Mouse (Mus musculus) heart, adult 18-20 months (tissue): ENCODE data around the gene Nkap. TPM values are rescaled to one million over a fixed set of nuclear protein-coding genes. Genes with fewer than 3 reads are reported as not detected.
"Not testable (repeated sequence)": the region's sequence is repeated elsewhere in the genome, so short reads cannot be mapped to it uniquely, and the experiment has no call there.

Source experiments
- DNase-seq, 2 experiments: peaks; one replicate each; pipeline ENCODE4 v3.0.0; 2021 to 2022; ENCODE audit warnings: mixed read lengths in 1 of 2
- long read RNA-seq, 2 experiments: library from polyadenylated mRNA; stranded (forward); transcript quantifications; one replicate each; pipeline ENCODE4 v2.0.0; 2021
- total RNA-seq, 2 experiments: library from RNA; stranded (reverse); gene quantifications; 2 replicates each; pipeline ENCODE4 v1.2.3; 2021

The Nkap gene
- 10 to 100 TPM in 1 of 2 experiments, 1 to 10 TPM in 1; 9.8 to 11.6 TPM for total RNA-seq
- long read RNA-seq, experiment 1, full-length matches to known transcripts, result 20 of 23 reads
- long read RNA-seq, experiment 1, partial matches to known transcripts, result 2 of 23 reads
- long read RNA-seq, experiment 1, other reads (novel, unspliced or antisense), result 1 of 23 reads
- long read RNA-seq, experiment 2, full-length matches to known transcripts, result 3 of 5 reads
- long read RNA-seq, experiment 2, partial matches to known transcripts, result 0 of 5 reads
- long read RNA-seq, experiment 2, other reads (novel, unspliced or antisense), result 2 of 5 reads

DNA sequence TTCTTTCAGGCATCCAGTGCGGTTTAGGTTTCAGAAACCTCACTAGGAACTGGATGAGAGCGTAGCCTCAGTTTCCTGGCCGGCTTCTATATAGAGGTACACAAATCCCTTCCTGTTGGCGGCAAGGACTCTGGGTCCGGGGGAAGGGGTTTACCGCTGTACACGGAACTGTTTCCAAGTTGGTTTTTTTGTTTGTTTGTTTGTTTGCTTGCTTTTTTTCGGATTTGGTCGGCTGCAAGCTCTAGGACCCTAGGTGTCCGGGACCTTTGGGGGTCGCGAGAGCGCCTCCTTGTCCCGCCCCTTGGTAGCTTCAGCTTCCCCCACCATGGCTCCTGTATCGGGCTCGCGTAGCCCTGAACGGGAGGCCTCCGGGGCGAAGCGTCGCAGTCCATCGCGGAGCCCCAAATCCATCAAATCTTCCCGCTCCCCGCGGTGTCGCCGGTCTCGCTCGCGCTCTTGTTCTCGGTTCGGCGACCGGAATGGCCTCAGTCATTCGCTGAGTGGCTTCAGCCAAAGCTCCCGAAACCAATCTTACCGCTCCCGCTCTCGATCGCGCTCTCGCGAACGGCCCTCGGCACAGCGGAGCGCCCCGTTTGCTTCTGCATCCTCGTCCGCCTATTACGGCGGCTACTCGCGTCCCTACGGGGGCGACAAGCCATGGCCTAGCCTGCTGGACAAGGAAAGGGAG is at the start of gene Nkap:
Gene Nkap, plus strand, starts transcription at position 125 of the 688 bp plus-strand sequence.
- DNase-seq, result peak; percentile 73 to 83

DNA sequence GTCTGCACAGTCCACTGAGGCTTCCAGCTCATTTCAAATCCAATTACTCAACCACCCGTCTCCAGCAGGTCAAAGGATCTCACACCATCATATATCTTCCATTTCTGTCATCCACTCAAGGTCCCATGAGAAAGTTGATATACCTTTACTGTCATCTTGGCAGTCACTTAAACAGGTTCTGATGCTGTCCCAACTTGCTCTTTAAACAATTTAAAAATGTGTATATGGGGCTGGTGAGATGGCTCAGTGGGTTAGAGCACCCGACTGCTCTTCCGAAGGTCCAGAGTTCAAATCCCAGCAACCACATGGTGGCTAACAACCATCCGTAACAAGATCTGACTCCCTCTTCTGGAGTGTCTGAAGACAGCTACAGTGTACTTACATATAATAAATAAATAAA is 46.2 kb upstream of the Nkap start:
- not testable (repeated sequence) for DNase-seq

DNA sequence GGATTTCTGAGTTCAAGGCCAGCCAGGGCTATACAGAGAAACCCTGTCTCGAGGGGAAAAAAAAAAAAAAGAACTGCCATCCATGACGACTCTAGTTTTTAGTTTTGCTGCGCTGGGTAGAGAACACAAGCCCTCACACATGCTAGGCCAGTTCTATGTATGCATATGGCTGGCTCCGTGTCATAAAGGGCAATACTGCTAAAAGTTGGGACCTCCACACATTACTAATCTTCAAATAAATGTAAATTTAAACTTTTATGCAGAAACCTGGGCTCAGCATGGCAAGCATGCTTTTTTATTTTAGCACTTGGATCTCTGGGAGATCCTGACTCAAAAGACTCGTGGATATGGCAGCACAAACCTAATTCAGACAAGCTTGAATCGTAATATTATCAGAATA is 45.4 kb upstream of the Nkap start:
- DNase-seq, result no peak

DNA sequence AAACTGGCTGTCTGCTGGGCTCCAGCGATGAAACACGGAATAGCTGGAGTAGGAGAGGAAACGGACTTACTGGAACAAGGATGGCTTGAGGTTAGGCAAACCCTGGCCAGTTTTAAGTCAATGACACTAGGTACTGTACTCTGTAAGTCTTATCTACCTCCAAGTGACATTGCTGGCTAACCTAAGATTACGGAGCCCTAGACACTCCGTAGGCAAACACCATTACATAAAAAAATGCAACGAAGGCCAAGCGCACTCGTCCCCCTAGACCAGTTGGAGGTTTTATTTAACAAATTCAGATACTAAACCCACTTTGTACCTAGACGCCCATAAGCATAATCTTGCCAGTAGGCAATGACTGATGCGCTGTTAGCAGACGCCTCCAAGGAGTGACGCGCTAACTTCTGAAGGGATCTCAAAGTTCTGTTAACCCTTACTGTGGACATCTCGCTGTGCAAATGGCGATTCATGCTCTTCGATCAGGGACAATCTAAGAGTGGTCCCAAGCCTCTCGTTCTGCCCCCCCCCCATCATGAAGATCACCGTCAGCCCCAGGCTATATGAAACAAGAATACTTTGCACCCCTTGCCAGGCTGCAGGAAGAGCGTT is 42.2 kb upstream of the Nkap start:
- DNase-seq, result peak in 1 of 2 experiments; percentile 21

DNA sequence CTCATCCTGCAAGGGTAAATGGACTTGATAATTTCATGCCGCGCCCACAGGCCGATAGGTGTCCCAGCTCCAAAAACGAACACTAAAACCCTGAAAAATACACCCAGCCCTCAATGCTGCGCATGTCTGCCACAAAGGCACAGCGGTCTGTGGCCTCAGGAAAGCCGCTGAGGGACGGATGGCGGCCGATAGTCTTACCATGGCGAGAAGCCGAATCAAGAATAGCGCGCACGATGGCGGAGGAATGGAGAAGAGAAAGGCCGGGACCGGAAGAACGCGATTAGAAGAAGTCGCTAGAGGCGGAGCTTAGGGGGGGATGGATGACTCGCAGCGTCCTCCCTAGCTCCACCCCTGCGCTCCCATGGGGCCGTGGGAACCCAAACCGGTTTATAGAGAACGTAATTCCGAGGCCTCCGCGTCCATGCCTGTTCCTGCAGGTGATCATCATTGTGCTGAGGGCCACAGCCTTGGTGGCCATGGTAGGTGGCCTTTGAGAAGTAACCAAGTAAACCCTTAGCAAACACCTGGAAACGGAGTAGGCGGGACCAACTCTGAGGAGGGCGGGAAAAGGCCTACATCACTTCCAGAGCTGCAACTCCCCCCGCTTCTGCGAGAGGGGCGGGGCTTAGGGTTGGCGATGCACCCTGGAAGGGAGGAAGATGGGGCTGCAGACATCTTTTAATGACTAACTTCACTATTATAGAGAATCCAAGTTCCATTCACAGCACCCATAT is 41.5 kb upstream of the Nkap start, which contains the start of gene Rpl39:
Gene Rpl39, minus strand, starts transcription at position 476 of the 734 bp plus-strand sequence.
- peak; percentile 90 to 93 for DNase-seq

DNA sequence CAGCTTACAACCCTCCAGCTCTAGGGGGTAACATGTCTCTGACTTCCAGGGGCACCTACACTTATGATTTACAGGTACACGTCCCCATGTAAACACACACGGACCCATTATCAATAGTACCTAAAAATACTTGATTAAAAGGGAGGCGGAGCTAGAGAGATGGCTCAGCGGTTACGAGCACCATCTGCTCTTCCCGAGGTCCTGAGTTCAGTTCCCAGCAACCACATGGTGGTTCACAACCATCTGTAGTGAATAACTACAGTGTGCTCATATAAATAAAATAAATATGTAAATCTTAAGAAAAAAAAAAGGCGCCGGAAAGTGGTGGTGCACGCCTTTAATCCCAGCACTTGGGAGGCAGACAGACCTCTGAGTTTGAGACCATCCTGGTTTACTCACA is 40.9 kb upstream of the Nkap start:
- DNase-seq, result no peak

DNA sequence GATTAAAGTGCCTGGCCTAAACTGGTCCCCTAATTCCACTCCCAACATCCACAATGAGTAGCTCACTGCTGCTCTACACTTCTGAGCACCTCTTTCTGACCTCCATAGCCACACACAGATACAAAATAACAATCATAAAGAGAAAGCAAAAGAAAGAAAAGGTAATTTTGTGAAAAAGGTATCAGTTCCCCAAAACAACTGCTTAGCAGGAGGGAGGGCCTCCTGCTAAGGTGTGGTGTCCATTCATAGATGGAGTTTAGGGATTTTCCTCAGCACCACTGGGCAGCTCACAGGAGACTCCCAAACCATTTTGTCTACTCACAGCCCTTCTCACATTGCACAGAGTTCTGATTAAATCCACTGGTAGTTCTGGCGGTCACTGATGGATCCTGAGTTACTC is 37.8 kb upstream of the Nkap start:
- DNase-seq, result no peak

DNA sequence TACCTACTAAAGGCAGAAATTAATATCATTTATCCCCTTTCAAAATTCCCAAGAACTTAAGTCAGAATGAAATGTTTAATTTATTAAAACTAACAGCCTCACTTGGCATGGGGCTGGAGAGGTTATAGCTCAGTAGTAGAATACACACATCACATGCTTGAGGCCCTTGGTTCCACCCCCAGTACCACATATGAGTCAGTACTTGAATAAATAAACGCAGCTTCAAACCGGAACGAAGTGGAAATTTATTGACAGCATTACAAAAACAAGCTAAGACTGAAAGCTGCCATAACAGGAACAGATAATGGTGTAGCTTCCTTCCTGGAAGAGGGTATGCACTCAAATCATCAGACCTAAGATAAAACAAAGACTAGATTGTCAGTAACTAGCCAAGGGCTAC is 35.1 kb upstream of the Nkap start:
- DNase-seq, result no peak

DNA sequence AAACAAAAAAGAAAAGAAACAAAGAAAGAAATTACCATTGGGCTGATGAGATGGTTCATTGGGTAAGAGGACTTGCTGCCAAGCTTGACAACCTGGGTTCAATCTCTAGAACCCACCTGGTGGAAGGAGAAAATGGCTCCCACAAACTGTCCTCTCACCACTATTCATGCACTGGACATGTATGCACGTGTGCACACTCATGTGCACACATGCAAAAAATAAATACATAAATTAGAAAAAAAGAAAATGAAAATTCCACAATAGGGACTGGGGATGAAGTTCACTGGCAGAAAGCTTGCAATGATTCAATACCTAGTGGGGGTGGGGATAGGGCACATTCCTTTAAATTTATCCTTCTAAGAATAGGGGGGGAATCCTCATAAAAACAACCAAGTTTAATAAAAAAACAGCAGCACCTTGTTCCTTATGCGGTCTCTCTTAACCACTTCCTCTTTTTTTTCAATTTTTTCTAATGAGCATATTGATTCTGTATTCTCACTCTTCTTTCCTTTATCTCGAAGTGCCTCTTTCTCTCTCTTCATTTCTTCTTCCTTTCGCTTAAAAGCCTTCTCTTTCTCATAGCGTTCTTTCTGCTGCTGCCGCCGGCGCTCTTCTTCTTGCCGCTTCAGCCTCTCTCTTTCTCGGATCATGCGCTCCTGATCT is 31.4 kb upstream of the Nkap start:
- DNase-seq, result no peak

DNA sequence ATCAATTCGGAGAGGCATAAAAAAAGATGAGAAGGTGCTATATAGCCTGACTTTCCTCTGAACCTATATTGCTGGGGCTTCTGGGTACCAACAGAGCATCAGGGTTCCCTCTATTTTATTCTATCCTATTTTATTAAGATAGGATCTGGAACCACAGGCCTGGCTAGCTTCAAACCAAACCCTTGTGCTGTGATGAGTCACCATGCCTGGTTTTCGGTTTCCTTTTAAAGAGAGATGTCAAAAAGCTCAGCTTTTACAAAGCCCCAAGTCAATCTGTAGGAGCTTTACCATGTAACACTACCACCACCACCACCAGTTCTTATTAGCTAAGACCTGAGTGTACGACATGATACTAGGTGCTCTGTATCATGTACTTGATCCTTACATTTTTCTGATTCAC is 27.9 kb upstream of the Nkap start:
- DNase-seq, result no peak

DNA sequence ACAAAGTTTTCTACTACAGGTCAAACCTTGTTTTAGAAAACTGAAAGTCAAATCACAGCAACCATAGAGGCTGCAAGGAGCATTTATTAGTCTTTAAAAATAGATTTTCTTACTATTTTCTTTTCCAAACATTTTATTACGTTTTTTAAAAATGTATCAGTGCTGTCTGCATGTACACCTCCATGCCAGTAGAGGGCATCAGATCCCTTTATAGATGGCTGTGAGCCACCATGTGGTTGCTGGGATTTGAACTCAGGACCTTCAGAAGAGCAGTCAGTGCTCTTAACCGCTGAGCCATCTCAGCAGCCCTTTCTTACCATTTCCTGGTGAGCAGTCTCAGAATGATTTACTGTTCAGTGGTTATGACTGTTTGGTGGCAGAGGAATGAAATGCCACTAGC is 22.8 kb upstream of the Nkap start:
- no peak for DNase-seq

DNA sequence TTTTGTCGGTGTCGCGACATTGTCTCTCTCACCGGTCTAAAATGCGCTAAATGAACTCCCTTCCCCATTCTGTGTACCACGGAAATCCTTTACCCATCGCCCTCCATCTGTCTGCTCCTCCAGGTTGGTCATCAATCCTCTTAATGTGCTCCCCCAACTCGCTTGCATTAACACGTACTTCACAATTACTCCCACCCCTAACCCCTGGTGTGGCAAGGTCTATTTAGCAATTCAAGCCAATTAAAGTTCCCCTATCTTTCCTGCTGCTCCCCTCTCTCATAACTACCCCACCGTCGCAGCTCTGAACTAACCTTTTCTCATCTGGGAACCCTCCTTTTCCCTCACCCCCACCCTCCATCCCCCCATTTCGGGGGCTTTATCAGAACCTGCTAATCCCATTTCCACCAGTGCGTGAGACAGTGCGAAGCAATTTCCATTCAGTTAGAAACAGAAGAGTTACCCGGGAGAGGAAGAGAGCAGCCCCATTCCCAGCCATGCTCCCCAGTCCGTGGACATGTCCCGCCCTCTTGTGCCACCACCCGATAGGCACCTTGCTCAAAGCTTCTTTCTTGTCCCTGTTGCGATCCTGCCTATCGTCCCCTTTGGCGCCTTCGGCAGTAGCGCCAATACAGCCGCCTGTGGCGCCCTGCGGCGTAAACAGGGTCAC is 16.9 kb upstream of the Nkap start:
- DNase-seq, result no peak

DNA sequence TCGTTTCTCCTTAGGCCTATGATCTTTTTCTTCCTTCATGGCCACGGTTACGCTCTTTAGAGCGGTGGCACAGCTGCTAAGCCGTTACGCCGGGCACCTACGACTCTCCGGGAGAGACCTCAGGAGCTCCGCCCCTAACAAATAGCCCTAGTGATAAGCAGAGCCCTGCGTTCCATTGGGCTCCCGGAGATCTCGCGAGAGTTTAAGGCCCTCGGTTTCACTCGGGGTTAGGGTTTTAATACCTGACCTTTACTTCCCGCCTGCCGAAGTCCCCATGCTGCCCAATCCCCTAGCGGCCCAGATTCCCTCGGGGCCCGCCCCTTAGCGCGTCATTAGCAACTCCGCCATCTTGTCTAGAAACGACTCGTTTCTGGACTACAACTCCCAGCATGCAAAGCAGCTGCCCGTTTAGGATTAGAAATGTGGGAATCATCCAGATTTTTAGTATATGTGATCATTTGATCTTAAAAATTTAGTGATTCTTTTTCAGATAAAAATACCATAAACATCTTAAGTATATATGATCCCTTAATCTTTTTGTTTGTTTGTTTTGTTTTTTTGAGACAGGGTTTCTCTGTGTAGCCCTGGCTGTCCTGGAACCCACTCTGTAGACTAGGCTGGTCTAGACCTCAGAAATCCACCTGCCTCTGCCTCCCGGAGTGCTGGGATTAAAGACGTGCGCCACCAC is 16.3 kb upstream of the Nkap start, which contains the start of gene Upf3b:
Gene Upf3b, minus strand, starts transcription at position 130 of the 688 bp plus-strand sequence.
- DNase-seq, result peak; percentile 92 to 96

DNA sequence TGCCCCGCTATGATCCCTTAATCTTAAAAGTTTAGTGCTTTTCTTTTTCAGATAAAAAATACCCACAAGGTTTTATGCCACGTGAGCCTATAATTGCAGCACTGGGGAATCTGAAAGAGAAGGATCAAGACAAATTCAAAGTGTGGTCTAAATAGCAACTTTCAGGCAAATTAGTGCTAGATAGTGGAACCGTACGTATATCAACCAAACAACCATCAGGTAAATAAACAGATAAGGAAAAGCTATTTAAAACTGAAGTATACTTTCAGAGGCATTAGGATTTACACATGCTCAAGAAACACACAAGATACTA is 15.8 kb upstream of the Nkap start:
- DNase-seq, result no peak

DNA sequence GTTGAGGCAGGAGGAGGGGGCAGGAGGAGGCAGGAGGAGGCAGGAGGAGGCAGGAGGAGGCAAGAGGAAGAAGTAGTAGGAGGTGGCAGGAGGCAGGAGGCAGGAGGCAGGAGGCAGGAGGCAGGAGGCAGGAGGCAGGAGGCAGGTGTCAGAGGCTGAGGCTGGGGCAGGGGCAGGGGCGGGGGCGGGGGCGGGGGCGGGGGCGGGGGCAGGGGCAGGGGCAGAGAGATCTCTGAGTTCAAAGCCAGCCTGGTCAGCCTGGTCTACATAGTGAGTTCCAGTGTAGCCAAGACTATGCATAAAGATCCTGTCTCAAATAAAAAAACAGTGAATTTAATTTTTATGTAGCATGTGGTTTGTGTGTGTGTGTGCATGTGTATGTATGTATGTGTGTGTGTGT is 9.5 kb upstream of the Nkap start:
- DNase-seq, result no peak

DNA sequence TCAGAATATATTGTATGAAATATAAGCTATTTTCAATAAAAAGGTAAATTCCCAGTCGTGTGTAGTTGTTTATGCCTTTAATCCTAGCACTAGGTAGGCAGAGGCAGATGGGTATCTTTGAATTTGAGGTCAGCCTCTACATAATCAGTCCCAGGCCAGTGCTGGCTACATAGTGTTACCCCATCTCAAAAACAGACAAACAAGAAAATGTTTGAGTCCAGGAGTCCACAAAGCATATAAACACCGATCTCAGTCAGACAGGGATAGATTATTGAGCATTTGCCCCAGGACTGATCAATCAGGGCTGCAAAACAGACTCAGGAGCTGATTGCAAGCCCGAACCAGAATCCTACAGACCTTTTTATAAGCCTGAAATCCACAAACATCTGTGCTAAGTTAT is 7.0 kb upstream of the Nkap start:
- no peak for DNase-seq

DNA sequence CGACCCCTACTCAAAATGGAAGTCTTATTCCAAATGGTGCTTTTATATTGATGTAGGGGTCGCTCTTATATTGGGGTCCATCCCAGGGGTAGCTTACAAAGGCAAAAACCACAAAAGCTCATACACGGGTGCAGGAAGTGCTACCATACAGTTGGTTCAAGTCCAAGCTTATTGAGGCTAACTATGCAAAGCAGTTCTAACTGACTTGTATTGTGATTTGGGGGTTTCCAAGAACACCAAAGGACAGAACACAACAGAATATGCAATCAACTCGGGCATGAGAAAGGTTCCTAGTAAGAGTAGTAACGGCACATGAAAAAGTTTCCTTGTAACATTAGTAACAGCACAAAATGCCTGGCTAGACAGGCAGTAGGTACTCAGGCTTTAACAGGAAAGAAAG is 6.4 kb upstream of the Nkap start:
- no peak for DNase-seq

DNA sequence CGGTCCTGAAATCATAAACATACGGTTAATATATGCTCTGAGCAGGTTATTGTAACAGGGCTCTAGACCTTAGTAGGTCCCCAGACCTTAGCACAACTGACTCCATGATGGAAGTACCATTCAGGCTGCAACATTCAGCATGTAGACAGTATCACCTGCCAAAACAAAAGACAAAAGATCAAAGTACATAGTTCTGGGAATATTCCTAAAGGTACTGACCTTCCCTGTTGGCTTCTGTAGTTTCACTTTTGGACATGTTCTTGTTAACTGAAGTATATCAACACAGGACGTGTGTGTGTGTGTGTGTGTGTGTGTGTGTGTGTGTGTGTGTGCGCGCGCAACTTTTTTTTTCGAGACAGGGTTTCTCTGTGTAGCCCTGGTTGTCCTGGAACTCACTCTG is 1.1 kb upstream of the Nkap start:
- DNase-seq, result no peak

DNA sequence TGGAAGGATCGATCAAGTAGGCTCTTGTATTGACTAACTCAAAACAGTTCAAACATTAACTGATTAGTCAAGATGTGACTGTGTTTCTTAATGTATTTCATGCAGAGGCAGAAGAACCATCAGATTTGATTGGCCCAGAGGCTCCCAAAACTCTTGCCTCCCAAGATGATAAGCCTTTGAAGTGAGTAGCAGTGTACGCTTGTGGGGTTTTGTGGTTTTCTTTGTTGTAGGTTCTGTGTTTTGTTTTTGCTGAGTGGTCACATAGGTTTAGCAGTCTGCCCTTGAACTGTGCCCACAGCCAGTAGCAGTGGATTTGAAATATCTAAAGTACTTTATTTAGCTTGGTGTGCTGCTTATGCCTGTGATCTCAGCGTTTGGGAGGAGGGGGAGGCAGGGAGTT is 15.1 kb downstream of the Nkap start:
- no peak for DNase-seq

DNA sequence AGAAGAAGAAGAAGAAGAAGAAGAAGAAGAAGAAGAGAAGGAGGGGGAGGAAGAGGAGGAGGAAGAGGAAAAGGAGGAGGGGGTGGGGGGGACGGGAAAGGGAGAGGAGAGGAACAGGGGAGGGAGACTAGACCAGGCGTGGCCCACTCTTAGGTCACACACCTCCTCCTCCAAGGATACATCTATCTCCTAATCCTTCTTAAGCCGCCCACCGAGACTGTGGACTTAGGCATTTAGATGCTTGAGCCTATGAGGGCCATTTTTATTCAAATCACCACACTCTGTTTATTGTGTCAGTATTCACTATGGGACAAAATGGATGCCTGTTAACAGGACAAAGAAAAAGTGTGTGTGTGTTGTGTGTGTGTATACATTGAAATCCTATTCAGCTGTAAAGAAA is 17.9 kb downstream of the Nkap start:
- not testable (repeated sequence) for DNase-seq

DNA sequence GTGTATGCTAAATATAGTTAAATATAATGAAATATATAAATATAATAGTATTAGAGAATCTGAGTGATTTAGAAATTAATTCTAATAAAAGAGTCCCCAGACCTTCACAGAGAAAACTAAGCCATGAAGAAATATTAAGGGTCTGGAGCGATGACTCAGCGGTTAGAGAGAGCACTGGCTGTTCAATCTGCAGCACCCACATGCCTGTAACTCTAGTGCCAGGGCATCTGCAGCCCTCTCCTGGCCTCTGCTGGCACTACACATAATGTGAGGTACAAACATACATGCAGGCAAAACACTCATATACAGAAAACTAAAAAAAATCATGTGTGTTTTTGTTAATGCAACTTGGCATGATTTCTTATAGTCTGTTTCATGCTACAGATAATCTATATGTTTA is 18.4 kb downstream of the Nkap start:
- DNase-seq, result no peak
